Mouse (Mus musculus) neural tube, embryonic 14.5 days (tissue): ENCODE data around the gene Scarf2. TPM values are rescaled to one million over a fixed set of nuclear protein-coding genes. Genes with fewer than 3 reads are reported as not detected.
A peak's percentile ranks its signal among the peaks of the same experiment; 100 is the strongest.

ENCODE experiments used
- ATAC-seq: fragments of 200-750 bp; cut with Nextera tagmentation; 2 replicates; pipeline ENCODE4 v1.8.0; 2017; ENCODE audit warnings: low read depth, mild to moderate bottlenecking, moderate TSS enrichment, moderate library complexity
- H3K27ac ChIP-seq: fragments of 300-500 bp; sonication (generic); 2 replicates; pipeline ENCODE4 v1.5.1; 2014; ENCODE audit warnings: low read depth, mild to moderate bottlenecking, control low read depth, low read length, moderate library complexity, mixed read lengths
- H3K27me3 ChIP-seq: fragments of 300-500 bp; sonication (generic); 2 replicates; pipeline ENCODE4 v1.6.1; 2014; ENCODE audit warnings: low read length; ENCODE audit not compliant: control insufficient read depth, insufficient read depth
- H3K36me3 ChIP-seq: fragments of 300-500 bp; sonication (generic); 2 replicates; pipeline ENCODE4 v1.6.1; 2014; ENCODE audit warnings: low read length, mixed read lengths; ENCODE audit not compliant: control insufficient read depth, insufficient read depth
- H3K4me1 ChIP-seq: fragments of 300-500 bp; sonication (generic); 2 replicates; pipeline ENCODE4 v1.6.1; 2014; ENCODE audit warnings: low read length; ENCODE audit not compliant: control insufficient read depth, insufficient read depth
- H3K4me2 ChIP-seq: fragments of 300-500 bp; sonication (generic); 2 replicates; pipeline ENCODE4 v1.6.1; 2014; ENCODE audit warnings: mild to moderate bottlenecking, low read depth, low read length, control low read depth
- H3K4me3 ChIP-seq: fragments of 300-500 bp; sonication (generic); 2 replicates; pipeline ENCODE4 v1.5.1; 2014; ENCODE audit warnings: low read depth, low read length, control low read depth, mixed read lengths
- H3K9ac ChIP-seq: fragments of 300-500 bp; sonication (generic); replicated peaks from 2 replicates; pipeline ENCODE4 v1.6.1; 2014; ENCODE audit warnings: low read depth, mild to moderate bottlenecking, control low read depth, low read length, mixed read lengths
- H3K9me3 ChIP-seq: fragments of 300-500 bp; sonication (generic); 2 replicates; pipeline ENCODE4 v1.6.1; 2016; ENCODE audit warnings: low read length; ENCODE audit not compliant: control insufficient read depth
- WGBS: fragments of 180-500 bp; shearing (Covaris S2); extraction: QIAGEN DNeasy Blood & Tissue Kit; methylation state at CpG from one replicate; pipeline ENCODE4 v1.1.7; 2014; 5-methylcytosine and 5-hydroxymethylcytosine counted together
- polyA plus RNA-seq: library from polyadenylated mRNA; unstranded; fragments of >200 nt; fragmentation: Nextera tagmentation; extraction: Ambion mirVana; gene quantifications from 2 replicates; pipeline ENCODE4 v1.2.1, GENCODE M21; 2014

Scarf2 gene
- polyA plus RNA-seq, 1 experiment from 2014 or later = 0.95 TPM

DNA sequence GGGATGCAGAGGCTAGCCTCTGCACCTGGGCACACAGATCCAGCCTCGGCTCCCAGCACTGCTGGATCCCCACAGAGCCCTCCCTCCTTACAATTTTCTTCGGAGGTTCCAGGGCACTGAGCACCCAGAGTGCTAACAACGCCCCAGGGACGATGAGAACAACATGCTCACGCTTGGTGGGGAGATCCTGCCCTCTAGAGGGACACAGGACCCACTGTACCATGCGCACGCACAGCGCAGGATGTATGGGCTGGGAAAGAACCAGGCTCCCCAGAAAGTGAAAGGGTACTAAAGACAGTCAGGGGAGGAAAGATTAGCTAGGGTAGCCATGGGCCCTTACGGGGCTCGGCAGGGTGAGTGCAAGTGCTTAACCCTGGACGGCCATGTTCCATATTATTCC is 34.7 kb downstream of the Scarf2 start:
- no peak overlapping the region for H3K4me2 ChIP-seq
- no peaks in the 10 kb centered on the region for H3K9me3 ChIP-seq
- H3K27me3 ChIP-seq = peaks cover 17% of the 10 kb centered on the region
- no peak overlapping the region for H3K4me3 ChIP-seq
- H3K9ac ChIP-seq = no peak overlapping the region
- H3K4me1 ChIP-seq = peaks cover 7% of the 10 kb centered on the region; the same call in 1 of the 2 replicates
- ATAC-seq = no peak; the same call in 1 of the 2 replicates
- no peaks in the 10 kb centered on the region for H3K36me3 ChIP-seq
- H3K27ac ChIP-seq = no peak overlapping the region
- 17% methylated on average over 11 of the region's 11 CpGs for WGBS

DNA sequence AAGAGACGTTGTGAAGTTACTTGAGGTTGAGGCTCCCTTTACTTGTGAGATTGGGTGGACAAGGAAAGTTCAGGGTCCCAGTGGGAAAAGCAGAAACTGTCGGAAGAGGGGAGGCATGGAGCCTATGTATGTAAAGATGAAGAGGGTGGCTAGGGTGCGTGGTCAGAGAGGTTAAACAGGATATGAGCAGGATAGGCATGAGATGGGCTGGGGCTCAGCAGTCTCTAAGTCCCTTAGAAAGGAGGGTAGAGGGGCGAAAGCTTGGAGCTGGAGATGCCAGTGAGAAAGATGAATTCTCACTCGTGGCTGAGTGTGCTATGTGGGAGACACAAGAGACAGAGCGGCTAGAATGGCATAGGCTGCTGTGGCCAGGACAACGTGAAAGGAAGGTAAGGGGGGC is 35.7 kb downstream of the Scarf2 start, which contains the start of gene B830017H08Rik:
TSS of gene B830017H08Rik (plus strand) at position 301 of the 400 bp plus-strand sequence.
- peak; percentile 5; the same call in 1 of the 2 replicates for ATAC-seq
- peaks cover 17% of the 10 kb centered on the region for H3K27me3 ChIP-seq
- WGBS = 22% methylated on average over 7 of the region's 7 CpGs
- peak within 1 kb of the TSS; percentile 79 for H3K4me2 ChIP-seq
- no peaks in the 10 kb centered on the region for H3K36me3 ChIP-seq
- no peaks in the 10 kb centered on the region for H3K9me3 ChIP-seq
- H3K4me1 ChIP-seq = peaks cover 7% of the 10 kb centered on the region; the same call in 1 of the 2 replicates
- H3K9ac ChIP-seq = peak within 1 kb of the TSS; percentile 86
- peak within 1 kb of the TSS; percentile 58 for H3K4me3 ChIP-seq
- H3K27ac ChIP-seq = peak within 1 kb of the TSS; percentile 93

DNA sequence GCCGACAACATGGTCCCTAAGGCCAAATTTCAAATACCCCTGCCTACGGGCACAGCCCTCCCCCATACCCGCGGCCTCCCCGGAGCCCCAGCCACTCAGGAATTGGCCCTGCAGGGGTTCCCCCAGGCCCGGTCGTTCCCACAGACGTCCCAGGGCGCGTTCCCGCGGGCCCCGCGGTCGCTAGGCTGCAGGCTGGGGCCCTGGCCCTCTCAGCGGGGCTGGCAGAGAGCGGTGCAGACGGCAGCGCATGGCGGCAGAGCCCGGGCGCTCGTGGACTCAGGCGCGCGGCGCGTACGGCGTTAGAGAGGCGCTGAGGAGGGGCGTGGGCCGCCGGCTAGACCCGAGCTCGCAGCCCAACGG is 36.2 kb downstream of the Scarf2 start:
- ATAC-seq = peak; percentile 75
- H3K27me3 ChIP-seq = peaks cover 17% of the 10 kb centered on the region
- H3K4me1 ChIP-seq = peaks cover 7% of the 10 kb centered on the region; the same call in 1 of the 2 replicates
- no peaks in the 10 kb centered on the region for H3K9me3 ChIP-seq
- under 1% methylated on average over 28 of the region's 37 CpGs for WGBS
- peak overlapping the region; percentile 93 for H3K27ac ChIP-seq
- H3K4me2 ChIP-seq = peak overlapping the region; percentile 79
- peak overlapping the region; percentile 86 for H3K9ac ChIP-seq
- H3K4me3 ChIP-seq = peak overlapping the region; percentile 58
- no peaks in the 10 kb centered on the region for H3K36me3 ChIP-seq

DNA sequence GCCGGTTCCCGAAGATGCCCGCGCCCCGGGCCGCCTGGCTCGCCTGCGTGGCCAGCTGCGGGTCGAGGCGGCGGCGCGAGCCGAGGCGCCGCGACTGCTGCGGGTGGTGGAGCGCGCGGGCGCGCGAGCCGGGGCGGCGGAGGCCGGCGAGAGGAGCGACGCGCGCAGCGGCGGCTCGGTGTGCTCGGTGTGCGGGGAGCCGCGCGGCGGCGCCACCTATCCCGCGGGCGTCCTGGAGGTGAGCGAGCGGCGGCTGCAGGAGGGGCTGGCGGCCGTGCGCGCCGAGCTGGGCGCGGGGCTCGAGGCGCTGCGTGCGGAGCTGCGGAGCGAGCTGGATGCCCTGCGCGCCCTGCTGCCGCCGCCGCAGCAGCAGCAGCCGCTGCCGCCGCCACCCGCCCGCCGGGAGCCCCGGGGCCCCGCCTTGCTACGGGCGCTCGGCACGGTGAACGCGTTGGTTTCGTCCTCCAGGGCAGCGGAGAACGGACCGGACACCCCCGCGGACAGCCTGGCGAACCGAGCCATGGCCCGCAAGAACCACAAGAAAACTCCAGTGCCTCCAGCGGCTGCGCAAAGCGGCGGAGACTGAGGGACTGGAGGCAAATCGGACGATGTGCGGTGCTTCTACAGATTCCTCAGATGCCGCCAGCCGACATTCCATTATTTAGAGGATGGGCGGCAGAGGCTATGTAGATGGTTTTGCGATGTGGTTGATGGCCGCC is 36.8 kb downstream of the Scarf2 start:
- Histone ChIP-seq H3K9ac (peak overlapping the region; percentile 86), H3K36me3 (no peaks in the 10 kb centered on the region), H3K4me1 (peaks cover 7% of the 10 kb centered on the region; the same call in 1 of the 2 replicates), H3K27me3 (peaks cover 17% of the 10 kb centered on the region), H3K4me2 (peak overlapping the region; percentile 79), H3K27ac (peak overlapping the region; percentile 93), H3K4me3 (peak overlapping the region; percentile 58), H3K9me3 (no peaks in the 10 kb centered on the region)
- ATAC-seq = peak; percentile 78
- WGBS = under 1% methylated on average over 86 of the region's 103 CpGs

DNA sequence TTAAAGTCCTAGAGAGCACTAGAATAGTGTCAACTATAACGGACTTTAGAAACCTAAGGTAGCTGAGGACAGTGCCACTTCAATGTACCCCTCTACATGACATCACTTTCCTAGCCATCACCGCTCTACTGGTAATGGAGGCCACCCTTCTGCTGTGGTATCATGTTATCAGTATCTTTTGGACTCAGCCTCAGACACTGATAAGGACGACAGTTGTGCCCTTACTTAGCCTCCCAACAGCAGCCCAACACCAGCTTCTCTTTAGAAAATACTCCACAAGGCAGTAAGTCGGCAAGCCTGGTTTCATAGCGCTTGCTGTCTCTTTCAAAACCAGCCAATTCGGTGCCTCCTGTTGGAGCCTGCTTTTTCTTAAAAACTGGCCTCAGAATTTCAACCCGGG is 37.5 kb downstream of the Scarf2 start:
- WGBS = 48% methylated on average over 7 of the region's 7 CpGs
- Histone ChIP-seq H3K4me2 (peak overlapping the region; percentile 79), H3K27ac (peak overlapping the region; percentile 93), H3K27me3 (peaks cover 17% of the 10 kb centered on the region), H3K9me3 (no peaks in the 10 kb centered on the region), H3K4me3 (peak overlapping the region; percentile 58), H3K36me3 (no peaks in the 10 kb centered on the region), H3K4me1 (peaks cover 7% of the 10 kb centered on the region; the same call in 1 of the 2 replicates), H3K9ac (peak overlapping the region; percentile 86)
- no peak for ATAC-seq

DNA sequence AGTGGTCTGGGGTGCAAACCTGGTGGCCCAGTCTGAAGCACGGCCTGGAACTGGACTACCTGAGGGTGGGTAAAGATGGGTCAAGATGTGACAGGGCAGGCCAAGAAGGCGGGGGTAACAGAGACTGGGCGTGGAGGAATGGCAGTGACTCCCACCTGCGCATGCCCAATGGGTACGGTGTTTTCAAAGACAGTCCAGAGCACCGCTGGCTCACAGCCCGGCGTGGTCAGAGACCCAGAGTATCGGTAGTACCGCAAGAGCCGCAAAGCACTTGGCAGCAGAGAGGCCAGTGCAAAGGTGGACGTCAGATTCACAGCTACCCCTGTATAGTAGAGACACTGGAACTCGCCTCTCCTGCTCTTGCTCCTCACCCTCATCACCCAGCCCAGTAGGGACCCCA is 38.4 kb downstream of the Scarf2 start:
- WGBS = 50% methylated on average over 13 of the region's 13 CpGs
- Histone ChIP-seq H3K27ac (no peak overlapping the region), H3K4me2 (0 out of 2 replicates have a peak overlapping the region, but pooled peaks have one; percentile 4), H3K9me3 (no peaks in the 10 kb centered on the region), H3K9ac (no peak overlapping the region), H3K4me1 (peaks cover 7% of the 10 kb centered on the region; the same call in 1 of the 2 replicates), H3K4me3 (no peak overlapping the region), H3K27me3 (peaks cover 17% of the 10 kb centered on the region), H3K36me3 (no peaks in the 10 kb centered on the region)
- no peak for ATAC-seq

DNA sequence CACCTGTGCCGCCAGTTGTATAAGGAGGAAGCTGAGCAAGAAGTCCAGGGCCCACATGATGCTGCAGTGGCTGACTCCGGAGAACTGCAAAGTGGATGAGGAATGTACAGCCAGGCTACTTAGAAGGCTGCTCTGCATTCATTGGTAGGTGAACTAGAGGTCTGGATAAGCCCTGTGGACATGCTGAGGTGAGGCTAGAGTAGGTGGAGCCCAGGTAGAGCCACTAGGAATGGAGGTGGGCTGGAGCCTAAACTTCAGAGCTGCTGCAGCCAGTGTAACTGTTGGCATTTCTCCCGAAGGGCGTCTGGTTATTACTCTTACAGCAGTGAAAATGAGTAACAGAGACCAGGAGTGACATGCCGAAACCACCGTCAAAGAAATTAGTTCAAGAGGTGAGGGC is 41.0 kb downstream of the Scarf2 start, which contains the start of gene Car15:
TSS of gene Car15 (minus strand) at position 314 of the 400 bp plus-strand sequence.
- Histone ChIP-seq H3K27me3 (peaks cover 6% of the 10 kb centered on the region; the same call in 1 of the 2 replicates), H3K27ac (no peak within 1 kb of the TSS), H3K9me3 (no peaks in the 10 kb centered on the region), H3K4me1 (peaks cover 2% of the 10 kb centered on the region; the same call in 1 of the 2 replicates), H3K9ac (no peak within 1 kb of the TSS), H3K4me2 (no peak within 1 kb of the TSS), H3K36me3 (peaks cover 23% of the 10 kb centered on the region), H3K4me3 (no peak within 1 kb of the TSS)
- WGBS = 83% methylated on average over 6 of the region's 6 CpGs
- ATAC-seq = no peak

DNA sequence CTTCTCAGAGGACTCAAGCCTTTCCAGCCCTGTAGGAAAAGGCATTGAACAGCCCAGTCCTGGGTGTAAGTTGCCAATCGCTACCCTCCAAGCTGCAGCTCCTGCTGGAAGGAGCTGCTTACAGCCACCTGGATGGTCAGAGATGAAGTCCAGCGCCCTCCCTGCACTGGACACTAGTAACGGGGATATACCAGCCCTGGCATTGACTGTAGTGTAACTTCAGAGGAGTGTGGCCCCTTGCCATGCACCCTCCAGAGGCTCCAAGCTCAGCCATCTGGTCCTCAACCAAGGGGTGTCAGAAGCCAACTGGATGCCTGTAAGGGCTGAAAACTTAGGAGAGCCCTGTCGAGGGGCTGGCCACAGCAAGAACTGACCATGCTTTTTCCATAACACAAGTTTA is 42.9 kb downstream of the Scarf2 start:
- no peak overlapping the region for H3K9ac ChIP-seq
- no peaks in the 10 kb centered on the region for H3K9me3 ChIP-seq
- no peak overlapping the region for H3K4me3 ChIP-seq

DNA sequence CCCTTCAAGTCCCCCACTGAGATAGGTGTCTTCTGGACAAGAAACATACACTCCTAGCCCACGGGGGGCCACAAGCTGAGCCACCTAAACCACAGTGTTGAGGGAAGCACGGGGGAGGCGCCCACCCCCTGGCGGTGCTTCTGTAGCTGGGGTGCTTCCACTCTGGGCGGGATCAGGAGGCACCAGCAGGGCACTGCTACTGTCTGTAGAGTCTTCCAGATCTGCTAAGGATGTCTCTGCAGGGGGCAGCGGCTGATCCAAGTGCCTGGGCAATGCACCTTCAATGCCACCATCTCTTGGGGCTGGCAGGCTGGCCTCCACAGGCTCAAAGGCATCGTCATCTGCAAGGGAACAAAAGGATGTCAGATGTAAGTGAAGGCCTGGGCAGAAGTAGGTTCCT is 45.4 kb downstream of the Scarf2 start:
- no peak for ATAC-seq
- 98% methylated on average over 7 of the region's 7 CpGs for WGBS
- no peak overlapping the region for H3K9ac ChIP-seq
- no peaks in the 10 kb centered on the region for H3K9me3 ChIP-seq
- H3K4me1 ChIP-seq = no peaks in the 10 kb centered on the region
- H3K27me3 ChIP-seq = no peaks in the 10 kb centered on the region
- no peak overlapping the region for H3K27ac ChIP-seq
- H3K36me3 ChIP-seq = peaks cover 64% of the 10 kb centered on the region
- no peak overlapping the region for H3K4me3 ChIP-seq
- H3K4me2 ChIP-seq = no peak overlapping the region

More for the DNA sequence above, 42.9 kb downstream of the Scarf2 start:
- WGBS = 89% methylated on average over 4 of the region's 4 CpGs
- peaks cover 6% of the 10 kb centered on the region; the same call in 1 of the 2 replicates for H3K27me3 ChIP-seq
- peaks cover 42% of the 10 kb centered on the region for H3K36me3 ChIP-seq
- no peaks in the 10 kb centered on the region; the same call in 1 of the 2 replicates for H3K4me1 ChIP-seq
- no peak for ATAC-seq
- no peak overlapping the region for H3K27ac ChIP-seq
- H3K4me2 ChIP-seq = no peak overlapping the region
